Mouse (Mus musculus): ENCODE results near the gene Slc36a1. TPM values are rescaled to one million over a fixed set of nuclear protein-coding genes. Genes with fewer than 3 reads are reported as not detected.

The Slc36a1 gene
- total RNA-seq, 2 experiments from 2014 or later = 80.4 to 82.8 TPM

- intact Hi-C loops (cut with DNase I) = no loop called here
- no peak for DNase-seq (ENCODE audit: low spot score in 2 of 2)
These were observed 57.0 kb downstream of the Slc36a1 start for GRCm38 (mm10) chr11:55261105-55261504.

- intact Hi-C loops (cut with DNase I) = no loop called here
- peak in 1 of 2 experiments; percentile 18 for DNase-seq (ENCODE audit: low spot score in 2 of 2)
These were observed 57.9 kb downstream of the Slc36a1 start for GRCm38 (mm10) chr11:55262000-55262399.

- intact Hi-C loops (cut with DNase I) = no loop called here
- no peak for DNase-seq (ENCODE audit: low spot score in 2 of 2)
These were observed 60.2 kb downstream of the Slc36a1 start for GRCm38 (mm10) chr11:55264318-55264717.

GRCm38 (mm10) chr11:55265647-55266046, 61.5 kb downstream of the Slc36a1 start:
- intact Hi-C loops (cut with DNase I) = loop anchor here (5.0 kb wide), 1 partner anchor 112 kb away; no protein-coding TSS in a partner anchor
- DNase-seq (ENCODE audit: low spot score in 2 of 2) = peak in 1 of 2 experiments; percentile 16

- DNase-seq (ENCODE audit: low spot score in 2 of 2) = peak in 1 of 2 experiments; percentile 54
- intact Hi-C loops (cut with DNase I) = loop anchor here (5.0 kb wide), 1 partner anchor 109 kb away; no protein-coding TSS in a partner anchor
These were observed 64.4 kb downstream of the Slc36a1 start for GRCm38 (mm10) chr11:55268580-55268979.

GRCm38 (mm10) chr11:55274756-55275155, 70.6 kb downstream of the Slc36a1 start:
- peak; percentile 2 to 30 for DNase-seq (ENCODE audit: low spot score in 2 of 2)
- intact Hi-C loops (cut with DNase I) = no loop called here

Other genes starting within 250 kb of the Slc36a1 start
- 10 to 100 TPM; 36.4 to 40.0 TPM for gene Tnip1, start 241.4 kb upstream of the Slc36a1 start, total RNA-seq (2021)
- 10 to 100 TPM; 81.1 to 89.5 TPM for gene Anxa6, start 170.9 kb upstream of the Slc36a1 start, total RNA-seq (2021)
- gene Ccdc69, start 126.2 kb upstream of the Slc36a1 start, total RNA-seq (2021) = under 1 TPM; 0.32 to 0.37 TPM
- gene Gm2a, start 106.2 kb upstream of the Slc36a1 start, total RNA-seq (2021) = 10 to 100 TPM; 38.4 to 41.4 TPM
- gene Slc36a3, start 52.6 kb upstream of the Slc36a1 start, total RNA-seq (2021) = not detected
- gene Slc36a2, start 19.3 kb upstream of the Slc36a1 start, total RNA-seq (2021) = under 1 TPM; 0.34 to 0.43 TPM
- under 1 TPM; 0.28 to 0.32 TPM for gene Fat2, start 132.2 kb downstream of the Slc36a1 start, total RNA-seq (2021)
- gene Sparc, start 218.8 kb downstream of the Slc36a1 start, total RNA-seq (2021) = 100 to 1,000 TPM; 275 to 297 TPM

All from left cerebral cortex, postnatal 25 days (tissue).